Mouse (Mus musculus) small intestine, adult 2 months (tissue): ENCODE results near the gene Gfer.
"Not testable (repeated sequence)": the region's sequence is repeated elsewhere in the genome, so short reads cannot be mapped to it uniquely, and the experiment has no call there.

Source experiments
- CTCF ChIP-seq: fragments of 200-500 bp; IDR thresholded peaks from 2 replicates; pipeline ENCODE4 v1.5.1; 2012; ENCODE audit warnings: low read depth, mild to moderate bottlenecking, control low read depth, inconsistent platforms, low read length, moderate library complexity, mixed read lengths; ENCODE audit not compliant: insufficient replicate concordance, insufficient read length; ENCODE audit errors: extremely low read depth
- POLR2A ChIP-seq: fragments of 200-500 bp; IDR thresholded peaks from 2 replicates; pipeline ENCODE4 v1.6.1; 2012; ENCODE audit warnings: low read depth, mild to moderate bottlenecking, control low read depth, inconsistent platforms, low read length, moderate library complexity

- not testable (repeated sequence) for TF ChIP-seq CTCF, POLR2A
Observed at GRCm38 (mm10) chr17:24720616-24721015, 24.7 kb upstream of the Gfer start.
